Mouse (Mus musculus) NIH3T3 (cell line): ENCODE measurements at regions not wholly inside any gene's neighbourhood (a gene's known extent, or its start where the extent isn't known, plus 50 kb on each side); places are given as distances from the start of the nearest gene placed in this dataset.

Experiments
- DNase-seq: peaks from one replicate; pipeline ENCODE4 v3.0.0-alpha.2; 2012; ENCODE audit warnings: low read depth

GRCm38 (mm10) chr12:58743800-58744199 lies 268.0 kb downstream of the Sec23a start:
- DNase-seq, result no peak

GRCm38 (mm10) chr12:58728094-58728493 lies 283.7 kb downstream of the Sec23a start:
- DNase-seq, result no peak

DNA sequence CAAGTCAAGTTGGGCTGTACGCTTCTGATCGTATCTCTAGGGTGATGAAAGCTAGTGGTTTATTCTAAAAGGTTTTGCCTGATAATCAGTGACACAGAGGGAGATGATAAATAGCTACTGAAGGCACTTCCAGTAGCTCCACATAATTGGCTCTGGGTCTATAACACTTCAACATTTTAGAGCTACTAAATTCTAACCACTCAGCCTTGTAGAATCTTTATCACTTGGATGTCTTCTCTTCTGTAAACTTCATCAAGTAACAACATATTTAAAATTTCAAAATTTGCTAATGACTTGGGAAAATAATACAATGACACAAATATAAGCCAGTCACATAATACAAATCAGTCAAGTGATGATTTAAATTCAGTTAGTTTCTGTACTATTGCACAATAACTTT lies 284.3 kb downstream of the Sec23a start:
- no peak for DNase-seq

GRCm38 (mm10) chr12:58717908-58718307 lies 293.9 kb downstream of the Sec23a start:
- DNase-seq, result no peak

GRCm38 (mm10) chr12:58714207-58714606 lies 297.6 kb downstream of the Sec23a start:
- no peak for DNase-seq

- no peak for DNase-seq
Measured at GRCm38 (mm10) chr12:58695680-58696079, 316.1 kb downstream of the Sec23a start.

DNA sequence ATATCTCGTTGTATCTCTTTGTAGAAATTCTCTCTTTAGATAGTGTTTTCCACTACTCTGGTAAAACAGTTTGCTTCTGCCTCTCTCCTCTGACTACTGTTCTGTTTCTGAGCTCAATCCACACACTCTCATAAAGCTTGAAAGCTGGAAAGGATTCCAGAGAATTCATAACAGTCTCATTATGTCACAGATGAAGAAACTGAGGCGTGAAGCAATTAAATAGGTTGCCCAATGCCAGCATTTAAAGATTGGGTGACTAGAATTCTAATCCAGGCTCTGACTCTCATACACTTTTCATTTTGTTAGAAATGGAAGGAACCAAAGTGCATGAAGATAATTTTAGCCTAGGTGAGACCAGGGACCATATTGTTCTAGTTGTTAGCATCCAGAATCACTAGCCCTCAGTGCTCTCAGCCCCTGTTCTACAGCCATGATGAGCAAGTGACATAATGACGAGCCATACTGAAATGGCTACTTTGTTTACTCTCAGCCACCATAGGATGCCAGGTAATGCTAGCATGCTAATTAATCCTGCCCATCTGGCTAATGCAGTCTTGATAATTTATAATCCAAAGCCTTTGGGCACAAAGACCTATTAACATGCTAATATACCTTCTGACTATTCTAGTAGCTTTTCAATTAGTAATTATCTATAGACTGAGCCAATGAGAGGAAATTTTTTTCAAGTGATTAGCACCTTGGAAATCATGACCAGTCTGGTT lies 341.7 kb downstream of the Sec23a start:
- DNase-seq, result no peak

DNA sequence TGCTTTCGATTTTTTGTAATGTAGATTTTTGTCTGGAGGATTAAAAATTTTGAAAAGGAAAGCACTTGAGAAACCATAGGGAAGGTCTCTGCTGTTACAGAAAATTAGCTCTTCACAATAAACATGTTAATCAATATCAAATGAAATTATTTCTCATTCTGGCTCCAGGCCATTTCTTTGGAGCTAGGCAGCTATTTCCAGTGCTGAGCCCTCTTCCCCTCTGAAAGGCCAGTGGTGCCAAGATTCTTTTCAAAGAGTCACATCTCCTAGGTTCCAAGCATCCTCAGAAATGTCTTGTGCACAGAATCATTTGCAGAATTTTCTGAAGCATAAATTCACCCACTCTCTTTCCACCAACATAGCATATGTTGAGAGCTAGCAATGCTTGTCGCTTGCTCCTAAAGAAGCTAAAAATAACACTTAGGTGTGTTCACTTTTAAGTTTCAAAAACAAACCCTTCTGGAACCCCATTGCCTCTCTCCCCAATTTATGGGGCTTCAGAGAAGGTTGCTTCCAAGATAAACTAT lies 357.2 kb downstream of the Sec23a start:
- no peak for DNase-seq

DNA sequence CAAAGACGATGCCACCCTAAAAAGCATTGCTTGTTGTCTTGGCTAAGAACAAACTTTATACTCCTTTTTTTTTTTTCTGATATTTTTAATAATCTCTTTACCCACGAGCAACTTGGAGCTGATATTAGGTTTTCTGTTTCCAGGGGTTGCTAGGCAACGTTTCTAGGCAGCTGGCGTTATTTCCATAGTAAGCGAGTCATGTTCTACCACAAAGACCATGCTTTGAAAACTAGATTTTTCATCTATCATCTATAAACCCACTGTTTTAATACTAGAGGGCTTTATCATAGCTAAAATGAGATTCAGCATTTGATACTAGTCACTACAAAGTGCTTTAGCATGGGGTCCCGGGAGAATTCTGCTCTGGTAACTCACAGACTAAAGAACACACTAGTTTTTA lies 358.1 kb downstream of the Sec23a start:
- peak; percentile 12 for DNase-seq

- no peak for DNase-seq
Measured at GRCm38 (mm10) chr12:58653222-58653621, 358.6 kb downstream of the Sec23a start.

- DNase-seq, result no peak
Measured at GRCm38 (mm10) chr12:58652701-58653100, 359.1 kb downstream of the Sec23a start.

DNA sequence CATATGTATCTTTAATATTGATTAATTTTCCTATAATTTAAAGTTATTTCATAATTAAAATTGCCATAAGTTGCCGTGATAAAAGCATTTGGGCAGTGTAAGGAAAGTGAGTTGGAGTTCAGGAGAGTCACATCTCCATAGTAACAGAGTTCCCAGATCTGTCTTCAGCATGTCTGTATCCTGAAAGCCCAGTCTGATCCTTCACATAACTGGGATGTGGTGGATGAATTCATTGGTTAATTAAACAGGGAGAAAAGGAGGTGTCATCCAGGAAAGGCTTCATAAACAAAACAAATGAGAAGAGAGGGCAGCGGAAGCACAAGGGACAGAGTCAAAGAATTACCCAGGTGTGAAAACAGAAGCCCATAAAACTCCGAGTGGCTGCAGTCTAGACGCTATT lies 363.5 kb downstream of the Sec23a start:
- DNase-seq, result no peak

DNA sequence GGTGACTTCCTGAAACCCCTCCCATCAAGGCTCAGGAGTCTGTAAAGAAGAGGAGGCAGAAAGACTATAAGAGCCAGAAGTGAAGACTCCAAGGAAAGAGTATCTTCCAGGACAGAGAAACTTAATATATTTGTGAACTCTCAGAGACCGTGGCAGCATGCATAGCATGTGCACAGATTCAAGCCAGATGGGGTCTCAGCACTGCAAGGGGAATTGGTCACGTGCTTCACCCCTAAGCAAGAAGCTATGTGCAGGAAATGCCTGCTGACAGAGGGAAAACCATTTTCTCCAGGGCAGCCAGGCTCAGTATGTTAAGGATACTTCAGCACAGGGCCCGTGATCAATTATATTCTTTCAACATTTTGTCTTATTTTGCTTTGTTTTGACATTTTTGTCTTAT lies 368.0 kb downstream of the Sec23a start:
- no peak for DNase-seq

DNA sequence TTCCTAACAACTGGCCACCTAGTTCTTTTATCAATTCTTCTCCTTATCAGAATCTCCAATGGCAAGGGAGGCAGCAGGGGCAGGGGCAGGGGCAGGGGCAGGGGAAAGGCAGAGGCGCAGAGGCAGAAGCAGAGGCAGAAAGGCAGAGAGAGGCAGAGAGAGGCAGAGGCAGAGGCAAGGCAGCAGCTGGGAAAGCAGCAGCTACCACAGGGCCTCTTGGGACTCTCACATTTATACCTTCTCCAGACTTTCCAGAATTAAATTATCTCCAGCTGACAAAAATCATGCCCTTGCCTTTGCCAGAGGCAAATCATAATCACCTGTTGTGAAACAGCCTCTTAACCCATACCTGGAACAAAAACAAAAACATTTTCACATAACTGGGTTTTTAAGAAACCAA lies 370.4 kb upstream of the Clec14a start:
- DNase-seq, result no peak

- DNase-seq, result peak; percentile 24
Measured at GRCm38 (mm10) chr12:58638260-58638659, 369.2 kb upstream of the Clec14a start.

- DNase-seq, result no peak
Measured at GRCm38 (mm10) chr12:58632529-58632928, 363.4 kb upstream of the Clec14a start.

GRCm38 (mm10) chr12:58628817-58629216 lies 359.7 kb upstream of the Clec14a start:
- no peak for DNase-seq

- no peak for DNase-seq
Measured at GRCm38 (mm10) chr12:58625144-58625543, 356.1 kb upstream of the Clec14a start.

GRCm38 (mm10) chr12:58619508-58620310 lies 350.6 kb upstream of the Clec14a start:
- no peak for DNase-seq

GRCm38 (mm10) chr12:58594781-58595180 lies 325.7 kb upstream of the Clec14a start:
- DNase-seq, result no peak

DNA sequence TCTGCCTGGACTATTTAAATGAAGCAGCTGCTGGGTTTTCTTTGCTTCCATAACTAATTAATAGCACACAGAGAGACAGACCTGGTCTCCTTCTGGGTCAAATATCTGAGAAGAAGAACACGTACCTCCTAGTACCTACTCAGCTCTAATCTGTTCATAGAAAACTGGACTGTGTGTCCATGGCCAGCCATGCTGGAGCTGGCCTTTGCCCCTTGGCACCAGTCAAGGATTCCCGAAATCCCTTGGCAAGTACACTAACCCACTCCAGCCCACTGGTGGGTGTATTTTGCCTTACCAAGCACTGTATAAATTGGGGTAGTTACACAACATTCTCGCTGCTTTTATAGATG lies 322.4 kb upstream of the Clec14a start:
- no peak for DNase-seq

- no peak for DNase-seq
Measured at GRCm38 (mm10) chr12:58590547-58591479, 321.7 kb upstream of the Clec14a start.
